Mouse (Mus musculus) E14TG2a.4 (cell line): ENCODE measurements around the gene Dus2.

Experiments
- CTCF ChIP-seq: conservative IDR thresholded peaks from 2 replicates; pipeline ENCODE4 v1.5.1; 2014; ENCODE audit warnings: low read length
- NANOG ChIP-seq: IDR thresholded peaks from 2 replicates; pipeline ENCODE4 v1.6.1; 2014; ENCODE audit warnings: borderline replicate concordance, low read length, mixed read lengths
- POU5F1 ChIP-seq: IDR thresholded peaks from 2 replicates; pipeline ENCODE4 v1.6.1; 2014; ENCODE audit warnings: low read length, borderline replicate concordance

GRCm38 (mm10) chr8:106016284-106016683 lies 25.1 kb downstream of the Dus2 start:
- TF ChIP-seq CTCF: no peak
- no peak for TF ChIP-seq POU5F1
- no peak for TF ChIP-seq NANOG
